In the genomic region with DNA sequence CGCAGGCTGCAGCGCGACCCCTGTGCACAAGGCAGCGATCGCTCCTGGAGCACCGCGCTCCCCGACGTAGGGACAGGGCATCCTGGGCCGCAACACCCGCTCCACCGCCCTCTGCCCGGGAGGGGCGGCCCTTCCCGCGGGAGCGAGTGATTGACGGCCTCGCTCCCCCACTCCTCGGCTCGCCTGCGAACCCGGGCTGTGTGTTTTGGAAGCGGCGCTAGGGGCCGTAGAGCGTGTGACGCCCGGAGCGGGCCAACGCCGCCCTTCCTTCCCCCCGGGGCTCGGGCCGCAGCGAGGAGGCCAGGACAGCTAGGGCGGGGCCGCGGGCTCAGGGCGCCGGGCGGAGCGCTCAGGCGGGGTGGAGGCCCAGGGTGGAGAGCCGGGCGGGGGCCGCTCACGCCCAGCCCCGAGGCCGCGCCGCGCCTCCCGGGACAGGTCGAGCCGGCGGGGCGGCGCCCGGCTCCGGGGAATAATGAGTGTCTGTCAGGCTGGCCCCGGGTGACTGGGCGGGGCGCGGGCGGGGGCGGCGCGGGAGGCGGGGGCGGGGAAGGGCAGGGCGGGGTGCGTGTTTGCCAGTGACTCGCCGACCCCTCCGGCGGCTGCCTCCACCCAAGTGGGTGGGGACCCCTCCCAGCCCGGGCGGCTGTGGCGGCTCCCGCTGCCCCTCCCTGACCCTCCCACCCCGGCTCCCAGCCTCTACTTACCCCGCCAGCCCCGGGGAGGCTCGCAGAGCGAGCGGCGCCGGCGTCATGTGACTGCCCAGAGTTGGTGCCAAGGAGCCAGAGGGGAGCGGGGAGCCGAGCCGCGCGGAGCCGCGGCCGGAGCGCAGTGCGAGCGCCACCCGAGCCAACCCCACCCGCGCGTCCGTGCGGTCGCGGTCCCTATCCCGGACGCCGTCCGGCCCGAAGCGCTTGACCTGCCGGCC, we compare ENCODE assay signal across 8 mouse cellular contexts. TPM values are rescaled to one million over a fixed set of nuclear protein-coding genes. Genes with fewer than 3 reads are reported as not detected.
DNase-seq lines count a peak whose midpoint lies in the region; ATAC-seq lines count a peak whose summit lies in the region.

A gene (plus strand): TSS at position 594 of the 925 bp plus-strand sequence.

- DNase-seq in T-cell, adult 2 months (ENCODE audit: low spot score): peak; percentile 88
- peak; percentile 88 to 89 for DNase-seq in cerebellum, postnatal 25 days
- DNase-seq in frontal cortex, postnatal 36 days (ENCODE audit: low spot score in 2 of 2): peak; percentile 71 to 74
- DNase-seq in hindbrain, embryonic 14.5 days (ENCODE audit: low spot score): peak; percentile 74
- DNase-seq in left cerebral cortex, adult 11 months (ENCODE audit: low spot score): peak; percentile 78
- DNase-seq in lung, postnatal 4 days: peak; percentile 96 to 99
- DNase-seq in retina, postnatal 7 days (ENCODE audit: low read depth, low spot score): peak; percentile 76
- DNase-seq in urinary bladder, adult 18-20 months (ENCODE audit: low spot score in 2 of 2): peak; percentile 88 to 92

- H3K27ac ChIP-seq in hindbrain, embryonic 14.5 days: peak within 1 kb of the TSS; percentile 94

- peak within 1 kb of the TSS; percentile 93 for H3K9ac ChIP-seq in hindbrain, embryonic 14.5 days

- H3K4me1 ChIP-seq in hindbrain, embryonic 14.5 days (replicated peaks; ENCODE audit: control insufficient read depth, insufficient read depth, low read length): peaks cover 25% of the 10 kb centered on the region

- H3K4me2 ChIP-seq in hindbrain, embryonic 14.5 days (replicated peaks): peak within 1 kb of the TSS; percentile 84

- no peaks in the 10 kb centered on the region for H3K9me3 ChIP-seq in hindbrain, embryonic 14.5 days (ENCODE audit: control insufficient read depth, low read length)

- no peaks in the 10 kb centered on the region for H3K36me3 ChIP-seq in hindbrain, embryonic 14.5 days (replicated peaks; ENCODE audit: control insufficient read depth, insufficient read depth)

- WGBS in hindbrain, embryonic 14.5 days: under 1% methylated on average over 95 of the region's 116 CpGs

- H3K4me3 ChIP-seq in hindbrain, embryonic 14.5 days (replicated peaks; ENCODE audit: low read length): peak within 1 kb of the TSS; percentile 86

- ATAC-seq in hindbrain, embryonic 14.5 days (ENCODE audit: low FRiP score): peak; percentile 89

- no peaks in the 10 kb centered on the region for H3K27me3 ChIP-seq in hindbrain, embryonic 14.5 days (ENCODE audit: control insufficient read depth, insufficient read depth, low read length)

RNA-seq across cellular contexts. Expression of the gene that starts here (rescaled TPM):
- polyA plus RNA-seq in hindbrain, embryonic 14.5 days (2014; fragmentation: Nextera tagmentation; extraction: Ambion mirVana): 24.3 and 25.8 TPM in 2 replicates

Comparison
In these comparisons a context has a peak if more than half of its experiments do, and no peak if none do; other contexts are left out.
1. Peak in every context shown above with its lines: DNase-seq, ATAC-seq, H3K4me3 ChIP-seq and H3K27ac ChIP-seq.